Mouse (Mus musculus) urinary bladder, postnatal 4 days (tissue): ENCODE measurements around the gene Ankrd53.
A peak's percentile ranks its signal among the peaks of the same experiment; 100 is the strongest.
"Not testable (repeated sequence)": the region's sequence is repeated elsewhere in the genome, so short reads cannot be mapped to it uniquely, and the experiment has no call there.

Source experiments
- DNase-seq, 2 experiments: peaks; one replicate each; pipeline ENCODE4 v3.0.0; 2021 to 2022; ENCODE audit warnings: low spot score in 2 of 2

The Ankrd53 gene

DNA sequence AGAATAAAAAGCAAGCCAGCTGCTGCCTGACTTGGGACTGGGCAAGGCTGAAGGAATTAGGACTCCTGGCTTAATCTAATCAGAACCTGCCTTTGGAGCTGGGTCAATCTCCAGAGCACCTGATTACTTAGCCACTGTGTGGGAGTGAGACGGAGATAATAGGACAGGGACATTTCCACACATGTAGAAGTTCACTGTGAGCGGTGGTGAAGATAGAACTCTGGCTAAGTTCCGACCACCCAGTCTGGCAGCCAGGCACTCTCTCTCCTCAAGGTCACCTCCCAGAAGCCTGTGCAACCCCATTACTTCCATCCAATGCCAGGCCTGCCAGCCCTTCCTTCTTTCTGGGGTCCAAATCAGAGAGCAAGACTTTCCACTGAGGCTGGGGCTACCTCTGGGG is 4.5 kb downstream of the Ankrd53 start:
- DNase-seq: no peak

DNA sequence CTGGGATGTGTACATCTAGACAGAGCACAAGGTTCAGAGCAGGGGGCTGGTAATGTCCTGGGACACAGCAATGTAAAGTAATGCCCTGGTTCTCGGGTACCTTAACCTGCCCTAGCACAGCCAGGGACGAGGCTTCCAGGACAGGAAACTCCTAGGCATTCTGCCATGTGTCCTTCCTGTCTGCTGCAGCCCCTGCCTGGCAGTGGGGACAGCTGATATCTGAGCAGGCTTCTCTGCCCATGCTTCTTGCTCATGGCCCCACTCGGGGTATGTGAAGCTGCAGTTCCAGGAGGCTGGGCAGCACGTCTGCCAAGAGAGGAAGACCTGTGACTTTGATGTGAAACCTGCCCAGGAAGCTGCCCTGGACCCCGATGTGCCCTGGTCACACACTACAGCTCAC is 6.0 kb downstream of the Ankrd53 start:
- no peak for DNase-seq

DNA sequence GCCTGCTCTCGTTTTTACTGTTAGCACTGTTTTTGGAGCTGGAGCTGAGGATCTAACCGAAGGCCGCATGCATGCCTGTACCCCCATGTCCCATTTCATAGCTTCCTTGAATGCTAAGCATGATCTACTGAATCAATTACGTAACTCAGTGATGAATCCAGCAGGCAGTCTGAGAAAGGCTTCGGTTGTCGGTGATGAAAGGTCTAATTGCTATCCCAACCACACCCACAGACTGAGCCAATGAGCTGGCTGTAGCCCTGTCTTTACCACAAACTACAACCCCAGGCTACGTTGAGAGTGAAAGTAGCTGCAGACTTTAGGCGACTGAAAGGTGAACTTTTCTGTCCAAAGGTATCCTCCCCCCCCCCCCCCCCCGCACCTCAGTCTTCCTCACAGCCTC is 11.7 kb downstream of the Ankrd53 start:
- DNase-seq: no peak

DNA sequence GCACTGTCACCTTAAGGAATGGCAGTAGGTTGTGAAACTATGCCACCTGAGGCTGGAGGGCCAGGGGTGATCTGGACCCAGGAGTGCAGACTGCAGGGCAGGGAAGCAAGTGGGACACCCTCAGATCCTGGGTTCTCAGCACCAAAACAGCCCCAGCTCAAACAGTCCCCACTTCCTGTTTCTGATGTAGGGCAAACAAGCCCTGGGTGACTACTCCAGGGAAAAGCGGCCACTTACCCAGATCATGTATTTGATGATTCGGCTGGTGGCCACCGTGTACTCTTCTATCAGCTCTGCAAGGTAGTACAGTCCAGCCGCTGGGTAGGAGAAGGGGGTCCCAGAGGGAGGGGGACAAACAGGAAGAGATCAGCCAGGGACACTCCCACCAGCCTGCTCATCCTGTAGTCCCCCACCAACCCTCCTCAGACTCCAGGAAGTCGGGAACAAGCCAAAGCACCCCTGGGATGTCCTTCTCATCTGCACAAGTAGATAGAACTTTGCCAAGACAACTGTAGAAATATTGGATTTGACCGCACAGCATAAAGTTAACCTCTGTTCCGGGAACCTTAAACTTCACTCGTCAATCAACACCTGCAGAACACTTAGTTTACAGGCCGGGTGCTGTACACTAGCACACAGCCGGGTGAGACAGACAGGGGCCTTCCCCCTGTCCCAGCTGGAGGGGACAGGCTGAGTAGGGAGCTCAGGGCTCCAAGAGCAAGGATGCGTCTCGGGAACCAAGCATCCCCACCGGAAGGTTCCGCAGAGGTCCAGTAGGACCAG is 12.5 kb downstream of the Ankrd53 start:
- no peak for DNase-seq

DNA sequence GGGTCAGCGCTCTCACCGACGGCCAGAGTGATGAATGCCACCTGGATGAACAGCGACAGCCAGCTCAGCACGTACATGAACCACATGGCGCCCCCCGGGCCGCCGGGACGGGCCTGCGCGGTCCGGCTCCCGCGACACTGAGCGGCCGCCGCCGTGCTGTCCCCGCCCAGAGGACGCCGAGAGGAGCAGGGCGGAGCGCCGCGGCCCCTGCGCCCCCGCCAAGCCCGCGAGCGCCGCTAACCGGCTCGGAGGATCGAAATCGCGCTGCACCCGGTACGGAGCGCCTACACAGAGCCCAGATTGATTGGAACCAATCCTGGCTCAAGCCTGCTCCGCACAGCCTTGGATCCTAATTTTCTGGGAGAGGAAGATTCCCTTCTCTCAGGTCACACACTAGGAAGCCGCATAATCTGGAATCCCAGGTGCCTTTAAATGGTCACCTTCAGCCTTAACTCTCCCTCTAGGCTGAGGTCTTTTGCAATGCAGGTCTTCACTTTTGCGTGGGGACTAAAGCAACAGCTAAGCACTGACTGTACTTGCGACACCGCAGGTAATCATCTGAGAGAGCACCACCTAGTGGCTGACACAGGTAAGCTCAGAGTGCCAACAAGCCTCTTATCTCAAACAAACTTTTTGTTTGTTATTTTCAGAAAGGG is 13.3 kb downstream of the Ankrd53 start, which contains the start of gene Tex261:
Gene Tex261 (minus strand): TSS at position 176 of the 656 bp plus-strand sequence.
- DNase-seq: peak; percentile 89 to 90

DNA sequence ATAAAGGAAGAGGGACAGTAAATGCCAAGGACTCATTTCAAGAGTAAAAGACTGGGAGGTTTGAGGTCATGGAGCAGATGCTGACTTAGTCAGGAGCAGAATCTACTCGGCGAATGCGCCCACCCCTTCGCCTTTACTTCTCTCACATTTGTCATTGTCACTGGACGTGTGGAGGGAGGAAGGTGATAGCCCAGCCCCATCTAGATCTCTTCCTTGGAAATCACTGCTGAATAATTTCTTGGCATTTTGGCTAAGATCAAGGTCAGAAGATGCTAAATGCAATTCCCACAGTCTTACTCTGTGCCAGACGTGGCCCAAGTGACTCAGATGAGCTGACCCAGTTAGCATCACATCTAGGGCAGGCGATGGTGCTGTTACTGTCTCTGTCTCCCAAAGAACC is 15.9 kb downstream of the Ankrd53 start:
- DNase-seq: no peak

DNA sequence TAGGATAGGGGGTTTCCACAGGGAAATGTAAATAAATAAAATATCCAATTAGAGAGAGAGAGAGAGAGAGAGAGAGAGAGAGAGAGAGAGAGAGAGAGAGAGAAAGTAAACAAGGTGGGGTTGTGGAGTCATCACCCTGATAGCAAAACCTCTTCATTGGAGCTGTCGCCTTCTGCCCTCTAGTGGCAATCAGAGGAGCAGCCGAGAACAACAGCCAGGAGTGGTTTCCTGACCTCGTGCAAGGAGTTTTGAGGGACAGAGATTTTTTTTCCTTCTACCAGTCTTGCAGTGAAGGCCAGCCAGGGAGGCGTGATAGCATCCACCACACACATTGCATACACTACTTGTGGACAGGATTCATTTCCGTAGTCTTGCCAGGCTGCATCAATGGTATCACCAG is 16.6 kb downstream of the Ankrd53 start:
- no peak for DNase-seq

DNA sequence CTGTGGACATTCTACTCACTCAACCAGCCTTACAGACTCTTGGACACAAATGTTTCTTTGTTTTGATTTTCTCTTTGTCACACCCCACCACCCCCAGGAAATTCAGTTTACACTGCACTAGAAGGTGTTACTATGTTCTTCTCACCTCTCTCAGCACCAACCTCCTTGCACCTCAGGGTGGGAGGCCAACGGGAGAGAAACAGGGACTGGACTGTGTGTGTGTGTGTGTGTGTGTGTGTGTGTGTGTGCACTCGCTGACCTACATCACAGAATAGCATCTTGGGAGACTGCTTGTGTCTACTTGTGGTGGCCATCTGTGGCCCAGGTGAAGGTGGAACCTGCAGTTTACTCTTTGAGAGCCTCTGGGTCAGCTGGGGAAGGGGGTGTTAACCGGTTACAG is 24.0 kb downstream of the Ankrd53 start:
- DNase-seq: no peak

DNA sequence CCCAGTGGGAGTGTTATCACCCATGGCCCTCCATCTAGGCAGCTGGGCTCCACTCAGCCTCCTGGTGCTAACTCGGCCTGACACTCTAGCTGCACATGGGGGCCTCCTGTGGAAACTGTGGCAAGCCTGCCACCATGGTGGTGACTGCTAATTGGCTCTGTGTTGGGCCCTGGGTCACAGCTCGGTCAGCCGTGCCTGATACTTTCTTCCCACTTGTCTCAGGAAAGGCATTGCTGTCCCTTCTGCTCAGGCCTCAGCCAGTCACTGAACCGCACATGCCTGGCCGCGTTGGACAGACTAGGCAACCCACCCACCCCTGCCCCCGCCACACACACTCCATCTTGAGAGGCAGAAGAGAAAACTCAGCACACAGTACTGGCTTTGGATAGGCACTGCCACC is 26.1 kb downstream of the Ankrd53 start:
- no peak for DNase-seq

DNA sequence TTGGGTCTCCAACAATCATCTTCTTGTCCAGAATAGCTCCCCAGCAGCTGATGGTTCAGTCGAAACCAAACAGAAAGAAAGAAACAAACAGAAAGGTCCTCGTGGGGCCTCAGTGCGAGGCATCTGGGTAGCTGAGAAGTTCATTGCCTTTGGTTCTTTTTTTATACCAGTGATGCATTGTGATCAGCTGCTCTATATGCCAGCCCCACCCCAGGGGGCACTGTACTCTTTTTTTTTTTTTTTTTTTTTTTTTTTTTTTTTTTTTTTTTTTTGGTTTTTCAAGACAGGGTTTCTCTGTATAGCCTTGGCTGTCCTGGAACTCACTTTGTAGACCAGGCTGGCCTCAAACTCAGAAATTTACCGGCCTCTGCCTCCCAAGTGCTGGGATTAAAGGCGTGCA is 28.1 kb downstream of the Ankrd53 start:
- not testable (repeated sequence) for DNase-seq

DNA sequence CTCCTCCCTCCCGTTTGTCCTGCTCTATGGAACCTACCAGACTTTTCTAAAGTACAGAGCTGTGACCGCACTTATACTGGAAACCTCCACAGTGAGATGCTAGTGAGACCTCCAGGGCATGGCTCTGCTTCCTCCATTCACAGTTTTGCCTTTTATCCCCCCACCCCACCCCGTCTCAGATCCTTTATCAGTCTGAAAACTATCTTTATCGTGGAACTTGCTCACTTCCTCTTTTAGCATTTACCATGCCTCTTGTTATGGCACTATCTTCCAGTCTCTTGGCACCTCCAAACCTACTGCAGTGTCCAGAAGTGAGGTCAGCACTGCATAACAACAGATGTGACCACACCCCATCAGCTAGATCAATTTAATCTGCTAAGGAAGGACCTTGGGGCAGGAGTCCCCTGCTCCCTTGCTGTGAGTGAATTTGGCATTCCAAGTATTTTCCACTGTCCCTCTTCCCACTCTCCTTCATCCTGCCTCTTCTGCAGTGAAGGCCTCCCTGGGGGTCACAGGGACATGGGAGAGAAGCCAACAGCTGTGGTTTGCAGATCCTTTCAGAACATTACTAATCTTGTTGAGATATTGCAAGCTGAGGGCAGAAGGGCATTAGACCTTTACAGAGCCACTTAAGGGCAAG is 28.9 kb downstream of the Ankrd53 start:
- peak in 1 of 2 experiments; percentile 9 for DNase-seq

DNA sequence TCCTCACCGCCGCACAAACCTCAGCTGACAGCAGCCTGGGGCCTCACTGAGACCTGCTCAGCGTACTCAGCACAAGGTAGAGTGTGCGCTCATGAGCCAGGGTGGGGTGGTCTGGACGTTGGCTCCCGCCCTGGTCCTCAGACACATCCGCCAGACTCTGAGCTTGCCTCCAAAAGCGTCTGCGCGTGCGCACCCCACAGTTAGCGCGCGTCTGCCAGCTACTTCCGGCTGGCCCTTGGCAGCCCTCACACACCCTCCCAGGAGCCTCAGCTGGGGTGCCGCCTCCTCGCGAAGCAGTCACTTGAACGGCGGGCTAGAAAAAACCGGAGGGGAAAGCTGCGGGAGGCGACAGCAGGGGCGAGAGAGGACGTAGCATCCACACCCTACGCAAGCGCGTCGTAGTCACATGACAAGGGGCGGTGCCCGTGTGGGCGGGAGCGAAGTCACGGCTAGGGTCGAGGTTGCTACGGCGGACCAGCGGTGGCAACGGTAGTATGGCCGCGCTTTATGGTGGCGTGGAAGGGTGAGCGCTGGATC is 32.4 kb downstream of the Ankrd53 start, which contains the start of gene Nagk:
Gene Nagk (plus strand): TSS at position 223 of the 537 bp plus-strand sequence.
- peak; percentile 92 to 93 for DNase-seq

DNA sequence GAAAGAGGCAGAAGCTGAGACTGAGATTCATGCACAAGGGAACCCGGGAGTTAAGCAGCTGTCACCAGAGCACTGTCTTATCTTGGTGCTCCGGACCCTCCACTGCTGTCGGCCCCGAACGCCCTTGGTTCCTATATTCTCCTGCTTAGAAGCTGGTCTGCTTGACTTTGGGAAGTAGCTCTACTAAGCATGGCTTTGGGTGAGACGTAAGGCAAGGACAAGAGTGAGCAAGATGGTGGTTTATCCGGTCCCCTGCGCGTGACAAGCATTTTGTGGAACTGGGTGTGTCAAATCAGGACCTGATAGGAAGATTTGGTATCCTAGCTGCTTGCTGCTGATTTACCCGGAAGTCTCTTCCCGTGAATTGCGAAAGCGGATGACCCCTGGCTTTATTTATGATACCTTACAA is 33.1 kb downstream of the Ankrd53 start:
- no peak for DNase-seq

DNA sequence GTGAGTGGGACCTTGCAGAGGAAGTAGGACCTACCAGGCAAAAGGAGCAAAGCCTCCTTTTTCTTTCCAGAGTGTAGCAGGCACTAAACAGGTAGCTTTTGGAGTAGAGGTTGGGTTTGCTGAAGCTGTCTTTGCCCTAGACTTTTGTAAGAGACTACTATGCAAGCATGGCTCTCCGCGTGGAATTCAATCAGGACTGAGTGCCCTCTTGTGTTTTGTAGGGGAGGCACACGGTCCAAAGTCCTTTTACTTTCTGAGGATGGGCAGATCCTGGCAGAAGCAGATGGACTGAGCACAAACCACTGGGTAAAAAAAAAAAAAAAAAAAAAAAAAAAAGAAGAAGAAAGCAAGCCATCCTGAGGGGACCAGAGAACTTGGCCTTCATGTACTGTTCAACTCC is 34.2 kb downstream of the Ankrd53 start:
- DNase-seq: no peak

DNA sequence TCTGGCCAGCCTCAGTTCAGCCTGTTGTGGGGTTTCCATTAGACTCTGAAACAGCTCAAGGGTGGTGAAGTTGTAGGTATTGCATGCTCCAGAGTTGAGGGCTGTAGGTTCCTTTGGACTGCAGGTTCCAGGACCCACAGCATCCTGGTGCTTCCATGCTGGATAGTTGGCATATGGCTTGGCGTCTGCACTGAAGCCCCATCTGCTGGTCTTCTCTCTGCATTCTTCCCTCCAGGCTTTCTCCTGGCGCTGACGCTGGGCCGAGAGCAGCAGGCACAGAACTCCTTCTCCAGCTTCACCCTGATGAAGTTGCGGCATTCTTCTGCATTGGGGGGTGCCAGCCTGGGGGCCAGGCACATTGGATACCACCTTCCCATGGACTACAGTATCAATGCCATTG is 39.6 kb downstream of the Ankrd53 start:
- DNase-seq: no peak

DNA sequence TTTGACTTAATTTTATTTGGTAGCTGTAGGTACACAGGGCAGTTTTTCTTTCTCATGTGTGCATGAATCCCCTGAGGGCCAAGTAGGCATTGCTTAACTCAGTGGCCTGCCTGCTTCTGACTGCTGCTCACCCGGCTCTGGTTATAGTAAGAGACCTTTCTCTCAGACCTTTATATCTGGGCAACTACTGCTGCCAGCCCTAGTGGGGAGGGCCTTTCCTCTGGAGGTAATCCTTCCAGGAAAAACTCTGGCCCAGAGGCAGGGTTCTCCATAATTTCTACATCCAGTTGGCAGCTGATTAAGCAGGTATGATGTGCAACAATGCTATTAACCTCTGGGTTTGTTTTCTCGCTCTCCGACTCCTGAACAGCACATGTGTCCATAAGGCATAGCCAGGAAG is 40.4 kb downstream of the Ankrd53 start:
- DNase-seq: no peak

DNA sequence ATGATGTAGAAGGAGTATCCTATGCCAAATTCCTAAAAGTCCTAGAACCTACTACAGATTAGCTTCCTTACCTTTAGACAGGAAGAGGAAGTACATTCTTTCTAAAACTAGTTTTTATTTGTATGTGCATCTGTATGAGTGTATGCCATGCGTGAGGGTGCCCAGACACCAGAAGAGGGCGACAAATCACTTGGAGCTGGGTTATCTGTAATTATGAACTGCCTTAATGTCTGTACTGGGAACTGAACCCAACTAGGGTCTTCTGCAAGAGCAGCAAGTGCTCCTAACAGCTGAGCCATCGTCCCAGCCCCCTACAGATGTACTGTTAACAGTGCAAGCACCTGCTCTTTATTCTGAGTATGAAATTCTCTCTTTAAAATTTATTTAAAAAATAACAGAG is 53.4 kb downstream of the Ankrd53 start:
- no peak for DNase-seq
